Mouse (Mus musculus): ENCODE data around the gene Lrrc30. TPM values are rescaled to one million over a fixed set of nuclear protein-coding genes. Genes with fewer than 3 reads are reported as not detected.

Gene Lrrc30
- 0.11 TPM in 1 of 2 replicates, not detected in the other for polyA plus RNA-seq (2015; fragmentation: Nextera tagmentation; extraction: Ambion mirVana)

DNA sequence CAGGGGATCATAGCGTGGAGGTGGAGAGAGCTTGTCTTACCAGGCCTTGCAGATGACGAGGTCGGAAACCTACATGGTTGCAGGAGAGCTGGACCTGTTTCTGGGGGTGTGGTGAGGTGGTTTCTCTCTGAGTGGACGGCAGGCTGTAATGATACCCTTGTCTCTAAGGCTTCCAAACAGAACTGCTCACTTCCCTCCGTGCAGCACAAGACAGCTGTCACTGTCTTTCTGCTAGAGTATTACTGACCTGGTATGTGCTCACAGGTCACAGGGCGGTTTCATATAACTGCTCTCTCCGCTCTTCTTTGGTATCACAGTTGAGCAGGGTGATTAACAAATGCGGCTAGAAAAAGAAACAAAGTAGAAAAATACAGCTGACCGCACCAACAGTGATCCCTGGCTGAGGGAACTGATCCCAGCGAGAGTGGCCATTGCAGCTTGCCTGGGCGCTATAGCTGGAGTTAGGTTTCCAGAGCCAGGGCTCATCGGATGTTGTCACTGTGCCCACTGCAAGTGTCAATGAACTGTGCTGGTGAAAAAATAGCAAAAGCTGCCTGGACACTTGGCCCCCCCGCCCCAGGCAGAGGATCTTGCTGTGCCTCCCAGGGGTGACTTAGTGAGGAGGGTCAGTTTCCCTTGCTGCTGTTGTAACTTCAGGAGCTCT lies at the start of gene Lrrc30:
Gene Lrrc30, minus strand, starts transcription at position 48 of the 664 bp plus-strand sequence.
- Histone ChIP-seq H3K27ac (ENCODE audit: low read length) (no peak within 1 kb of the TSS), H3K4me2 (ENCODE audit: low read depth, low read length) (no peak within 1 kb of the TSS), H3K9ac (ENCODE audit: low read length) (no peak within 1 kb of the TSS), H3K27me3 (ENCODE audit: control insufficient read depth, insufficient read depth, low read length) (no peaks in the 10 kb centered on the region), H3K9me3 (replicated peaks; ENCODE audit: control insufficient read depth, low read length) (no peaks in the 10 kb centered on the region), H3K36me3 (ENCODE audit: control insufficient read depth, insufficient read depth) (no peaks in the 10 kb centered on the region), H3K4me1 (ENCODE audit: control insufficient read depth, insufficient read depth, low read length) (peaks cover 3% of the 10 kb centered on the region), H3K4me3 (ENCODE audit: low read length) (no peak within 1 kb of the TSS)
- 70% methylated on average over 13 of the region's 13 CpGs for WGBS
- no peak for ATAC-seq (replicated peaks; ENCODE audit: extremely low read depth, insufficient read depth, low FRiP score)

- Histone ChIP-seq H3K27ac (ENCODE audit: low read length) (no peak overlapping the region), H3K9ac (ENCODE audit: low read length) (no peak overlapping the region), H3K4me3 (ENCODE audit: low read length) (no peak overlapping the region), H3K4me2 (ENCODE audit: low read depth, low read length) (no peak overlapping the region), H3K9me3 (replicated peaks; ENCODE audit: control insufficient read depth, low read length) (no peaks in the 10 kb centered on the region), H3K36me3 (ENCODE audit: control insufficient read depth, insufficient read depth) (no peaks in the 10 kb centered on the region), H3K4me1 (ENCODE audit: control insufficient read depth, insufficient read depth, low read length) (no peaks in the 10 kb centered on the region), H3K27me3 (ENCODE audit: control insufficient read depth, insufficient read depth, low read length) (no peaks in the 10 kb centered on the region)
- ATAC-seq (replicated peaks; ENCODE audit: extremely low read depth, insufficient read depth, low FRiP score), result no peak
- WGBS, result 65% methylated on average over 6 of the region's 6 CpGs
Measured at GRCm38 (mm10) chr17:67681084-67681483, 48.6 kb upstream of the Lrrc30 start.

GRCm38 (mm10) chr17:67678576-67678975 lies 46.1 kb upstream of the Lrrc30 start:
- H3K36me3 ChIP-seq (ENCODE audit: control insufficient read depth, insufficient read depth), result no peaks in the 10 kb centered on the region
- no peak overlapping the region for H3K27ac ChIP-seq (ENCODE audit: low read length)
- no peak overlapping the region for H3K4me2 ChIP-seq (ENCODE audit: low read depth, low read length)
- no peaks in the 10 kb centered on the region for H3K9me3 ChIP-seq (replicated peaks; ENCODE audit: control insufficient read depth, low read length)
- no peaks in the 10 kb centered on the region for H3K4me1 ChIP-seq (ENCODE audit: control insufficient read depth, insufficient read depth, low read length)
- no peak overlapping the region for H3K9ac ChIP-seq (ENCODE audit: low read length)
- WGBS, result 75% methylated on average over 1 of the region's 1 CpGs
- ATAC-seq (replicated peaks; ENCODE audit: extremely low read depth, insufficient read depth, low FRiP score), result no peak
- H3K27me3 ChIP-seq (ENCODE audit: control insufficient read depth, insufficient read depth, low read length), result no peaks in the 10 kb centered on the region
- H3K4me3 ChIP-seq (ENCODE audit: low read length), result no peak overlapping the region

DNA sequence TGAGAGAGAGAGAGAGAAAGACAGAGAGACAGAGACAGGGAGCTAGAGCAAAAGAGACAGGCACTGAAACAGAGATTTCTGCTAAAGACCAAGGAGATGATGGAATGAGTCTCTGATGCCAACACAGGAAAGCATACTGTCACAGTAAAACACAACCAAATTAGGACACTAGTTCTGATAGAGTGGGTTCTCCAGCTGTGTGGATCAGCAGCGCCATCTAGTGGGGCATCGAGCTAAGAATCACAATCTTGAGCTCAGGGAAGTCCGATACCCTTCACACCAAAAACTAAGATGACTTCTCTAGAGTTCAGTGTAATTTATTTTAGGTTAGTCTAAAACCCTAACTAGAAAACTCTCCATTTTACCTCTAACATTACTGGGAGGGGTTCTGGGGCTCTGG lies 35.5 kb upstream of the Lrrc30 start:
- Histone ChIP-seq H3K9ac (ENCODE audit: low read length) (no peak overlapping the region), H3K4me3 (ENCODE audit: low read length) (no peak overlapping the region), H3K4me2 (ENCODE audit: low read depth, low read length) (no peak overlapping the region), H3K4me1 (ENCODE audit: control insufficient read depth, insufficient read depth, low read length) (no peaks in the 10 kb centered on the region), H3K9me3 (replicated peaks; ENCODE audit: control insufficient read depth, low read length) (no peaks in the 10 kb centered on the region), H3K36me3 (ENCODE audit: control insufficient read depth, insufficient read depth) (no peaks in the 10 kb centered on the region), H3K27me3 (ENCODE audit: control insufficient read depth, insufficient read depth, low read length) (no peaks in the 10 kb centered on the region), H3K27ac (ENCODE audit: low read length) (no peak overlapping the region)
- 12% methylated on average over 3 of the region's 3 CpGs for WGBS
- no peak for ATAC-seq (replicated peaks; ENCODE audit: extremely low read depth, insufficient read depth, low FRiP score)

DNA sequence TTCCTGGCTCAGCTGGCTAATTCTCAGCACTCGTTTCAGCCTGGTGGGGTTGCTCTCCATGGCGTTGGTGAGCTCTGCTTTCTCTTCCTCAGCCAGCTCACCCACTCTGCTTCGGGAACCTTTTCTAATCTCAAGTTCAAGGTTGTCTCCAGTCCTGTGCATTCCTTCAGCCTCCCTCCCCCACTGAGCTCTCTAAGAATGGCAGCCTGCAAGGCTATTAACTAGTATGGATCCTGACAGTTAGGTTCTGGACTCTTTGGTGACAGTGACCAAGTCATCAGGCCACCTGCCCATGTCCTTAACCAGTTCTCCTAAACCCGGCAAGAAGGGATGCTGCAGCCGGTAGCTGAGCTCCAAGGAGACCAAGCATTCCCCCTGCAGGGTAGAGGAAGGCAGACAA lies 34.5 kb upstream of the Lrrc30 start:
- Histone ChIP-seq H3K27ac (ENCODE audit: low read length) (no peak overlapping the region), H3K9me3 (replicated peaks; ENCODE audit: control insufficient read depth, low read length) (no peaks in the 10 kb centered on the region), H3K36me3 (ENCODE audit: control insufficient read depth, insufficient read depth) (no peaks in the 10 kb centered on the region), H3K4me1 (ENCODE audit: control insufficient read depth, insufficient read depth, low read length) (no peaks in the 10 kb centered on the region), H3K9ac (ENCODE audit: low read length) (no peak overlapping the region), H3K4me2 (ENCODE audit: low read depth, low read length) (no peak overlapping the region), H3K27me3 (ENCODE audit: control insufficient read depth, insufficient read depth, low read length) (no peaks in the 10 kb centered on the region), H3K4me3 (ENCODE audit: low read length) (no peak overlapping the region)
- 42% methylated on average over 5 of the region's 5 CpGs for WGBS
- no peak for ATAC-seq (replicated peaks; ENCODE audit: extremely low read depth, insufficient read depth, low FRiP score)

GRCm38 (mm10) chr17:67664299-67664698 lies 31.8 kb upstream of the Lrrc30 start:
- Histone ChIP-seq H3K4me2 (ENCODE audit: low read depth, low read length) (no peak overlapping the region), H3K36me3 (ENCODE audit: control insufficient read depth, insufficient read depth) (no peaks in the 10 kb centered on the region), H3K4me3 (ENCODE audit: low read length) (no peak overlapping the region), H3K27ac (ENCODE audit: low read length) (no peak overlapping the region), H3K4me1 (ENCODE audit: control insufficient read depth, insufficient read depth, low read length) (no peaks in the 10 kb centered on the region), H3K9ac (ENCODE audit: low read length) (no peak overlapping the region), H3K9me3 (replicated peaks; ENCODE audit: control insufficient read depth, low read length) (no peaks in the 10 kb centered on the region), H3K27me3 (ENCODE audit: control insufficient read depth, insufficient read depth, low read length) (no peaks in the 10 kb centered on the region)
- 64% methylated on average over 3 of the region's 3 CpGs for WGBS
- no peak for ATAC-seq (replicated peaks; ENCODE audit: extremely low read depth, insufficient read depth, low FRiP score)

DNA sequence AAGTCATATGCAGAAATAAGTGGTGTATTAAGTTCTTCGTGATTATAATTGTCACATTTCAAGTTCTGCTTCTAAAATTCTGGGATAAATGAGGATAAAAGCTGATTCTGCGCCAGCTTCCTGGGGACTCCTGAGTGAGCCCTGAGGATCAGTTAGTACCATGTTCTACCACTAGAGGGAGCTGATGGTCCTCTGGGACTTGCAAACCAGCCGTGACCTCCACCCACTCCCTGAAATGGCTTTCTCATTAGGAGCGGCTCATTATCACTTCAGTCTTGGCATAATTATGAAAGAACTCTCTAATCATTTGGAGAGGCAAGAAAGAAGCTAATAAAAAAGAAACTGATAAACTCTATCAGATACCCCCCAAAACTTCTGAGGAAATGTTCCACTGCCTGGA lies 19.0 kb upstream of the Lrrc30 start:
- ATAC-seq (replicated peaks; ENCODE audit: extremely low read depth, insufficient read depth, low FRiP score), result no peak
- WGBS, result 13% methylated on average over 4 of the region's 4 CpGs
- Histone ChIP-seq H3K4me3 (ENCODE audit: low read length) (no peak overlapping the region), H3K27ac (ENCODE audit: low read length) (no peak overlapping the region), H3K9ac (ENCODE audit: low read length) (no peak overlapping the region), H3K4me1 (ENCODE audit: control insufficient read depth, insufficient read depth, low read length) (no peaks in the 10 kb centered on the region), H3K4me2 (ENCODE audit: low read depth, low read length) (no peak overlapping the region), H3K36me3 (ENCODE audit: control insufficient read depth, insufficient read depth) (no peaks in the 10 kb centered on the region), H3K27me3 (ENCODE audit: control insufficient read depth, insufficient read depth, low read length) (0 out of 2 replicates have a peak, but pooled peaks cover 2% of the 10 kb centered on the region), H3K9me3 (replicated peaks; ENCODE audit: control insufficient read depth, low read length) (no peaks in the 10 kb centered on the region)

- H3K4me1 ChIP-seq (ENCODE audit: control insufficient read depth, insufficient read depth, low read length), result peaks cover 7% of the 10 kb centered on the region; the same call in 1 of the 2 replicates
- H3K9me3 ChIP-seq (replicated peaks; ENCODE audit: control insufficient read depth, low read length), result peaks cover 3% of the 10 kb centered on the region; the same call in 1 of the 2 replicates
- no peak overlapping the region for H3K4me3 ChIP-seq (ENCODE audit: low read length)
- H3K9ac ChIP-seq (ENCODE audit: low read length), result no peak overlapping the region
- no peaks in the 10 kb centered on the region for H3K27me3 ChIP-seq (ENCODE audit: control insufficient read depth, insufficient read depth, low read length)
- no peak overlapping the region for H3K4me2 ChIP-seq (ENCODE audit: low read depth, low read length)
- ATAC-seq (replicated peaks; ENCODE audit: extremely low read depth, insufficient read depth, low FRiP score), result no peak
- no peaks in the 10 kb centered on the region for H3K36me3 ChIP-seq (ENCODE audit: control insufficient read depth, insufficient read depth)
- H3K27ac ChIP-seq (ENCODE audit: low read length), result no peak overlapping the region
Measured at GRCm38 (mm10) chr17:67641627-67642026, 9.1 kb upstream of the Lrrc30 start.

DNA sequence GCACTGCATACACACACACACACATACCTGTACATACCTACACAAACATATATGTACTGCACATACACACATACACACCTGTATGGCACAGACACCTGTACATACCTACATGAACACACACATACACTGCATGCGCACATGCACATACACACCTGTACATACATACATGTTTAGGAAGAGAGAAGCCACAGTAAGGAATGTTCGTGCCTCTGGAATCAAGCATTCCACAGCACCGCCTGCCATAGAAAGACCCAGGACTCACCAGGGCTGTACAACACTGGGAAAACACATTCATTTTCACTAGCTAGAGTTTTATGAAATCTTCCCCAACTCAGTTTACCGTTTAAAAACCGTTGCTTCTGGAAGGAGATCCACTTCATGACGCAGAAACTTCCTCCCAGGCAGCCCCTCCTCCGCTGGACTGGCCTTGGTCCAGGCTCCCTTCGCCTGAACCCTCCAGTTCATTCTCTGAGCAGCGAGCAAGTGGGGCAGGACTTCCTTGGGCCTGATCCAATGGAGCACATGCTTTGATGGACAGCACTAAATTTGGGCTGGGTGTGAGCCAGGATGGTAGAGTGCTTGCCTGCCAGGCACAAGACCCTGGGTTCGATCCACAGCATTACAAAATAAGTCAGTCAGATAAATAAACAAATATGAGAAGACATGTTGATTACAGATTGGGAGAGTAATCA lies 5.7 kb upstream of the Lrrc30 start:
- H3K4me3 ChIP-seq (ENCODE audit: low read length), result no peak overlapping the region
- 54% methylated on average over 10 of the region's 10 CpGs for WGBS
- H3K27ac ChIP-seq (ENCODE audit: low read length), result no peak overlapping the region
- peaks cover 7% of the 10 kb centered on the region; the same call in 1 of the 2 replicates for H3K4me1 ChIP-seq (ENCODE audit: control insufficient read depth, insufficient read depth, low read length)
- no peak overlapping the region for H3K9ac ChIP-seq (ENCODE audit: low read length)
- no peaks in the 10 kb centered on the region for H3K27me3 ChIP-seq (ENCODE audit: control insufficient read depth, insufficient read depth, low read length)
- ATAC-seq (replicated peaks; ENCODE audit: extremely low read depth, insufficient read depth, low FRiP score), result peak; percentile 58; the same call in 1 of the 2 replicates
- H3K4me2 ChIP-seq (ENCODE audit: low read depth, low read length), result no peak overlapping the region
- H3K9me3 ChIP-seq (replicated peaks; ENCODE audit: control insufficient read depth, low read length), result no peaks in the 10 kb centered on the region
- no peaks in the 10 kb centered on the region for H3K36me3 ChIP-seq (ENCODE audit: control insufficient read depth, insufficient read depth)

All from heart, embryonic 16.5 days (tissue).